Mouse (Mus musculus): ENCODE results near the gene Twsg1.

DNA sequence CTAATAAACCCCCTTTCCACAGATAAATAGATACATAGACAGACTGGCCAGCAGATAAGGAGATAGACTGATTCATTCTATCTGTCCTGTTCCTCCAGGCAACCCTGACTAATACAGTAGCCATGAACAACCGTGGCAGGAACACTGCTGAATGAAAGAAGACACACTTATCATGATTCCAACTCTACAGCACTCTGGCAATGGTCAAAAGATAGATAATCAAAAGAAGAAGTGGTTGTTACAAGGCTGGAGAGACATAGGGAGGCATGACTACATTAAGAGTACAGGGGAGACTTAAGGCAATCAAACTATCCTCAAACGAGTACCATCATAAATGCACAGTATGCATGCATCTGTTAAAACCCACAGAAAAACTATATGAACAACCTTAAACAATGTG lies 5.6 kb downstream of the Twsg1 start:
- no peak for TF ChIP-seq EP300 (IDR thresholded peaks at IDR 0.05; ENCODE audit: low read depth)
- no peak for TF ChIP-seq CTCF (IDR thresholded peaks at IDR 0.05; ENCODE audit: low read depth)

All from liver, embryonic 14.5 days (tissue).